In the genomic region with DNA sequence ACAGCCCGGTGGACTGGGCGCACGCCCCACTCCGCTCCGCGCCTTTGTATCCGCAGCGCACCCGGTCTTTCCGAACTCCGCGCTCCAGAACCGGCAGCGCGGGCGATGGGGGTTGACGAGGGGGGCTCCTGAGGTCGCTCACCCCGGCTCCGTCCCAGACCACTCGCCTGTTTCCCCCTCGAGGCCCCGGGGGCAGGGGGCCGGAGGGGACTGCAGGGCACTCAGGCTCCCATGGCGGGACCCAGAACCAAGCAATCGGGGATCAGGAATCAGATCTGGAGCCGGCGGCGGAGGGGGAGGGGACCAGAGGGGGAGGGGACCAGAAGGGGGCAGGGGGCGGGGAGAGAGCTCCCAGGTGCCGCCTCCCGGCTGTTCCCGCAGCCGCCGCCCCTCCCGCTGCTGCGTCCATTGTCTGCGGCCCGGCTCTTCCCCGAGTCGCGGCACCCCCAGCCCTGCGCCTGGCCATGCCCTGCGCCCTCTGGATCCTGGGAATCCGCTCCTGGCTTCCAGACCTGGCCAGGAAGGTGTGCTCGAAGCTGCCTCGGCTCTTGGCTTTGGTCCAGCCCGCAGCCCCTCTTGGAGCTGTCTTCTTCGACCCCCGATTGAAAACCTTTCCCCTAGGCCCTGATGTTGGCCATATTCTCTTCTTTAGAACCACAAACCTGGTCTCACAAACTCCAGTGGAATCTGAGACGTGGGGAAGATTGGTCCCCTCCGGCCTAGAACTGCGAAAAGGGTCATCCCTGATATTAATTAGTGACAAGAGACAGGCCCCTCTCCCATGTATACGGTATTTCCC, we compare ENCODE assay signal across 8 mouse cellular contexts. TPM values are rescaled to one million over a fixed set of nuclear protein-coding genes. Genes with fewer than 3 reads are reported as not detected.
DNase-seq lines count a peak whose midpoint lies in the region; ATAC-seq and TF ChIP-seq lines count a peak whose summit lies in the region.

No protein-coding gene starts in this region.

- H3K4me2 ChIP-seq in intestine, embryonic 14.5 days (ENCODE audit: low read length): peak overlapping the region; percentile 65

- peak overlapping the region; percentile 59 for H3K4me3 ChIP-seq in cortical plate, adult 2 months (ENCODE audit: insufficient read depth, low read length)
- H3K4me3 ChIP-seq in intestine, embryonic 14.5 days (ENCODE audit: low read depth, low read length): peak overlapping the region; percentile 89

- H3K36me3 ChIP-seq in intestine, embryonic 14.5 days (ENCODE audit: control insufficient read depth, insufficient read depth, low read length): 0 out of 2 replicates have a peak, but pooled peaks cover under 1% of the 10 kb centered on the region

- intact Hi-C loops in left cerebral cortex, postnatal 10 days (cut with DNase I): no loop called here

- no peak; the same call in 1 of the 2 replicates for TF ChIP-seq POLR2A in cortical plate, adult 2 months (IDR thresholded peaks at IDR 0.05; ENCODE audit: extremely low read depth, insufficient read depth, low read length)

- WGBS in intestine, embryonic 14.5 days: 1% methylated on average over 35 of the region's 54 CpGs

- no peaks in the 10 kb centered on the region for H3K27me3 ChIP-seq in intestine, embryonic 14.5 days (replicated peaks; ENCODE audit: control insufficient read depth, insufficient read depth, low read length)

- H3K4me1 ChIP-seq in cortical plate, adult 2 months (ENCODE audit: control insufficient read depth, insufficient read depth, low read length): peaks cover 1% of the 10 kb centered on the region; the same call in 1 of the 2 replicates
- H3K4me1 ChIP-seq in intestine, embryonic 14.5 days (replicated peaks; ENCODE audit: control insufficient read depth, insufficient read depth, low read length): peaks cover 24% of the 10 kb centered on the region

- peak; percentile 91 for ATAC-seq in intestine, embryonic 14.5 days (replicated peaks; ENCODE audit: low FRiP score, low TSS enrichment, low read depth)
- peak; percentile 96 for ATAC-seq in megakaryocyte progenitor cell, adult 5-6 weeks (replicated peaks; ENCODE audit: poor library complexity)

- peak; percentile 85 to 92 for DNase-seq in adrenal gland, adult (ENCODE audit: inconsistent age in 2 of 2, low spot score in 1 of 2)
- DNase-seq in gastrocnemius, postnatal 25 days: peak; percentile 82
- peak; percentile 98 for DNase-seq in intestine, embryonic 14.5 days (ENCODE audit: low spot score)
- peak; percentile 71 to 92 for DNase-seq in left cerebral cortex, postnatal 10 days (ENCODE audit: extremely low spot score in 1 of 2, low spot score in 2 of 2)
- peak; percentile 87 to 90 for DNase-seq in right cerebral cortex, postnatal 10 days (ENCODE audit: low spot score in 2 of 2)
- peak; percentile 90 for DNase-seq in urinary bladder, postnatal 14 days (ENCODE audit: low spot score)

- H3K27ac ChIP-seq in cortical plate, adult 2 months (ENCODE audit: insufficient read depth, low read length): peak overlapping the region; percentile 90
- peak overlapping the region; percentile 87 for H3K27ac ChIP-seq in intestine, embryonic 14.5 days (ENCODE audit: low read depth)

- peak overlapping the region; percentile 95 for H3K9ac ChIP-seq in intestine, embryonic 14.5 days (ENCODE audit: low read length)

- no peaks in the 10 kb centered on the region for H3K9me3 ChIP-seq in intestine, embryonic 14.5 days (ENCODE audit: control insufficient read depth, low read length)

- TF ChIP-seq CTCF in cortical plate, adult 2 months (IDR thresholded peaks at IDR 0.05; ENCODE audit: extremely low read depth, insufficient read depth, low read length): no peak

RNA-seq across cellular contexts. Expression of gene Vangl2, which starts 1.0 kb away (rescaled TPM):
- 7.5 and 8.7 TPM in 2 replicates for polyA plus RNA-seq in cortical plate, adult 2 months (2012; rRNA removed)
- total RNA-seq in gastrocnemius, postnatal 25 days (2021): under 1 TPM; 0.80 to 1.00 TPM
- polyA plus RNA-seq in intestine, embryonic 14.5 days (2014; fragmentation: Nextera tagmentation; extraction: Ambion mirVana): 13.9 and 15.4 TPM in 2 replicates
- 10 to 100 TPM; 32.8 to 34.0 TPM for total RNA-seq in left cerebral cortex, postnatal 10 days (2021)
- 1.9 and 3.3 TPM in 2 replicates for total RNA-seq in megakaryocyte progenitor cell, adult 5-6 weeks (2015)
- 1.1 and 1.7 TPM in 2 replicates for total RNA-seq in megakaryocyte progenitor cell, adult 5-6 weeks (2017)

RNA-seq across cellular contexts. Expression of gene Nhlh1, which starts 30.2 kb away (rescaled TPM):
- polyA plus RNA-seq in cortical plate, adult 2 months (2012; rRNA removed): 0.52 and 0.57 TPM in 2 replicates
- total RNA-seq in gastrocnemius, postnatal 25 days (2021): not detected
- not detected in 2 replicates for polyA plus RNA-seq in intestine, embryonic 14.5 days (2014; fragmentation: Nextera tagmentation; extraction: Ambion mirVana)
- under 1 TPM in 1 of 2 experiments, not detected in 1; 0.32 TPM for total RNA-seq in left cerebral cortex, postnatal 10 days (2021)
- not detected in 2 replicates for total RNA-seq in megakaryocyte progenitor cell, adult 5-6 weeks (2015)
- not detected in 2 replicates for total RNA-seq in megakaryocyte progenitor cell, adult 5-6 weeks (2017)

RNA-seq across cellular contexts. Expression of gene Copa, which starts 55.1 kb away (rescaled TPM):
- polyA plus RNA-seq in cortical plate, adult 2 months (2012; rRNA removed): 104 and 105 TPM in 2 replicates
- total RNA-seq in gastrocnemius, postnatal 25 days (2021): 10 to 100 TPM; 70.6 to 79.4 TPM
- polyA plus RNA-seq in intestine, embryonic 14.5 days (2014; fragmentation: Nextera tagmentation; extraction: Ambion mirVana): 182 and 183 TPM in 2 replicates
- 100 to 1,000 TPM; 179 to 183 TPM for total RNA-seq in left cerebral cortex, postnatal 10 days (2021)
- 146 and 159 TPM in 2 replicates for total RNA-seq in megakaryocyte progenitor cell, adult 5-6 weeks (2015)
- 140 and 152 TPM in 2 replicates for total RNA-seq in megakaryocyte progenitor cell, adult 5-6 weeks (2017)

RNA-seq across cellular contexts. Expression of gene Ncstn, which starts 55.4 kb away (rescaled TPM):
- 89.5 and 90.6 TPM in 2 replicates for polyA plus RNA-seq in cortical plate, adult 2 months (2012; rRNA removed)
- total RNA-seq in gastrocnemius, postnatal 25 days (2021): 10 to 100 TPM; 25.7 to 27.1 TPM
- polyA plus RNA-seq in intestine, embryonic 14.5 days (2014; fragmentation: Nextera tagmentation; extraction: Ambion mirVana): 140 TPM in 2 replicates
- 10 to 100 TPM; 79.0 to 82.2 TPM for total RNA-seq in left cerebral cortex, postnatal 10 days (2021)
- total RNA-seq in megakaryocyte progenitor cell, adult 5-6 weeks (2015): 68.0 and 69.0 TPM in 2 replicates
- 26.3 and 35.5 TPM in 2 replicates for total RNA-seq in megakaryocyte progenitor cell, adult 5-6 weeks (2017)

Comparison
In these comparisons a context has a peak if more than half of its experiments do, and no peak if none do; other contexts are left out.
1. Peak in every context shown above with its lines: DNase-seq, ATAC-seq, H3K4me3 ChIP-seq and H3K27ac ChIP-seq.
2. RNA of gene Vangl2, which starts 1.0 kb away (total RNA-seq): 32.8 to 34.0 TPM in left cerebral cortex, postnatal 10 days; 1.1 to 3.3 TPM in megakaryocyte progenitor cell, adult 5-6 weeks and 0.80 to 1.00 TPM in gastrocnemius, postnatal 25 days; every median in the first group is over 4 times any median in the second.